Mouse (Mus musculus): ENCODE data around the gene Rpl6. TPM values are rescaled to one million over a fixed set of nuclear protein-coding genes. Genes with fewer than 3 reads are reported as not detected.
"Not testable (repeated sequence)": the region's sequence is repeated elsewhere in the genome, so short reads cannot be mapped to it uniquely, and the experiment has no call there.

Gene Rpl6
- polyA plus RNA-seq, 1 experiment, result 462 TPM

GRCm38 (mm10) chr5:121188265-121188664 is 16.0 kb upstream of the Rpl6 start:
- Histone ChIP-seq H3K27ac (replicated peaks; ENCODE audit: low read depth, low read length) (0 out of 2 replicates have a peak overlapping the region, but pooled peaks have one; percentile 7), H3K4me3 (ENCODE audit: insufficient read depth, low read depth, low read length) (no peak overlapping the region)

GRCm38 (mm10) chr5:121189182-121189581 is 15.1 kb upstream of the Rpl6 start:
- Histone ChIP-seq H3K4me3 (ENCODE audit: insufficient read depth, low read depth, low read length) (peak overlapping the region; percentile 3; the same call in 1 of the 2 replicates), H3K27ac (replicated peaks; ENCODE audit: low read depth, low read length) (no peak overlapping the region), H3K4me1 (ENCODE audit: control insufficient read depth, insufficient read depth, insufficient read length, low read length) (peaks cover 39% of the 10 kb centered on the region)

More at GRCm38 (mm10) chr5:121188265-121188664, 16.0 kb upstream of the Rpl6 start:
- peaks cover 39% of the 10 kb centered on the region for H3K4me1 ChIP-seq (ENCODE audit: control insufficient read depth, insufficient read depth, insufficient read length, low read length)

- Histone ChIP-seq H3K4me1 (ENCODE audit: control insufficient read depth, insufficient read depth, insufficient read length, low read length) (peaks cover 29% of the 10 kb centered on the region), H3K27ac (replicated peaks; ENCODE audit: low read depth, low read length) (peak overlapping the region; percentile 98), H3K4me3 (ENCODE audit: insufficient read depth, low read depth, low read length) (peak overlapping the region; percentile 82)
Observed at GRCm38 (mm10) chr5:121190210-121190835, 14.0 kb upstream of the Rpl6 start.

DNA sequence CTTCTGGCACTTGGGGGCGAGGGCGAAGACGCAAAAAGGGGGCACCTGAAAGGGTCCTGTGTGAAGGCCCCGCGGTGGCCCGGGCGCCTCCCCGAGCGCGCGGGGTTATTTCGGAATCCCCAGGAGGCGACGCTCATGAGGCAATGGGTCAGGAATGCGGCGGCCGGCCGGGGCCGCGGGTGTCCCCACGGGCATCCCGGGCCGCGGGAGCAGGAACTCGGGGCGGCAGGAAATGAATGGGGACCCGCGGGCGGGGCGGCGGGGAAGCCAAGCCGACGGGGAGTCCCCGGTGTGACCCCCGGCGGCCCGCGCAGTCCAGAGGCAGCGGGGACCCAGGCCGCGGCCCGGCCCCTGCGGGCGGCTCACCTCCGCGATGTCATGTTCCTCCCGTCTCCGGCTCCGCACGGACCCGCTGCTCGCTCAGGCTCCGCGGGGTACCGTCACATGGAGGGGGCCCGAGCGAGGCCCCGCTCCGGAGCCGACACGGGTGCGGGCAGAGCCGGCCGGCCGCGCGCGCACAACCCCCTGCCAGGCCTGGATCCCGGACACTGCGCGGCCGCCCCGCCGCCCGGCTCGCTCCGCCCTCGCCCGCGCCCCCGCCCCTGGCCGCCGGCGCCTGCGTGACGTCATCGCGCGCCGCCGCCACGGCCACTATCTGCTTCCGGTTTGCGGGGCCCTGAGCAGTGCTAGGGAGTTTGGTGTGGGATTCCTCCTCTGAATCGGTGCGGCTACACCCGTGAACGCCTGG is 13.3 kb upstream of the Rpl6 start, which contains the start of gene Ptpn11:
Gene Ptpn11 (minus strand): TSS at position 562 of the 748 bp plus-strand sequence.
- Histone ChIP-seq H3K4me3 (ENCODE audit: insufficient read depth, low read depth, low read length) (peak within 1 kb of the TSS; percentile 82), H3K4me1 (ENCODE audit: control insufficient read depth, insufficient read depth, insufficient read length, low read length) (peaks cover 24% of the 10 kb centered on the region), H3K27ac (replicated peaks; ENCODE audit: low read depth, low read length) (peak within 1 kb of the TSS; percentile 98)

DNA sequence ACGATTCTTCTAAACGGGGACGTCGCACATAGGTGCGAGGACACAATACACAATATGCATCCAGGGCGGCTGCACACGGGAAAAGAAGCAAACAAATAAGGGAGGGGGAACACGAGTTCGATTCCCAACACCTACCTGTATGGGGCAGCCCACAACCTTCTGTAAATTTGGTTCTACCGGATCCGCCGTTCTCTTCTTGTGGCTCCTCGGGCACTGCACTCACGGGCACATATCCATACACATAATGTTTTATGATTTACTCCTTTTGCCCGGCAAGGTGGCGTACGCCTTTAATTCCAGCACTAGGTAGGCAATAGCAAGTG is 12.7 kb upstream of the Rpl6 start:
- Histone ChIP-seq H3K4me3 (ENCODE audit: insufficient read depth, low read depth, low read length) (peak overlapping the region; percentile 82), H3K27ac (replicated peaks; ENCODE audit: low read depth, low read length) (peak overlapping the region; percentile 87), H3K4me1 (ENCODE audit: control insufficient read depth, insufficient read depth, insufficient read length, low read length) (peaks cover 22% of the 10 kb centered on the region)

- peaks cover 3% of the 10 kb centered on the region for H3K4me1 ChIP-seq (ENCODE audit: control insufficient read depth, insufficient read depth, insufficient read length, low read length)
- H3K4me3 ChIP-seq (ENCODE audit: insufficient read depth, low read depth, low read length), result no peak overlapping the region
- H3K27ac ChIP-seq (replicated peaks; ENCODE audit: low read depth, low read length), result no peak overlapping the region
Observed at GRCm38 (mm10) chr5:121194173-121194572, 10.1 kb upstream of the Rpl6 start.

DNA sequence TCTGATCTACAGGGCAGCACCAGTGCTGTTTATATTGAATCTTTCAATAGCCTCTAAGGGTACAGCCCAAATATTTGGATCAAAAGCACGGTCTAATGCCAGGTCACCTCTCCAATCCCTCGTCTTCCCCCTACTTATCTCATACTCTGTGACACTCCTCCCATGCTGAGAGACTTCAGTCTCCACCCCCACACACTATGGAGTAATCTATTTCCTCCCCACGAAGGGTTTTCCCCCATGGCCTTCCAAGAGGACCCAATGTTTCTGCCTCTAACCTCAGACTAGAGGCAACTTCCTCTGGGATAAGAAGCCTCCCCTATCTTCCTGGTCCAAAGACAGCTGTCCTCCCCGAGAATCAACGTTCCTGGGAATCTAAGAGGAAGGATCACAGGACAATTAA is 7.5 kb upstream of the Rpl6 start:
- no peaks in the 10 kb centered on the region for H3K4me1 ChIP-seq (ENCODE audit: control insufficient read depth, insufficient read depth, insufficient read length, low read length)

DNA sequence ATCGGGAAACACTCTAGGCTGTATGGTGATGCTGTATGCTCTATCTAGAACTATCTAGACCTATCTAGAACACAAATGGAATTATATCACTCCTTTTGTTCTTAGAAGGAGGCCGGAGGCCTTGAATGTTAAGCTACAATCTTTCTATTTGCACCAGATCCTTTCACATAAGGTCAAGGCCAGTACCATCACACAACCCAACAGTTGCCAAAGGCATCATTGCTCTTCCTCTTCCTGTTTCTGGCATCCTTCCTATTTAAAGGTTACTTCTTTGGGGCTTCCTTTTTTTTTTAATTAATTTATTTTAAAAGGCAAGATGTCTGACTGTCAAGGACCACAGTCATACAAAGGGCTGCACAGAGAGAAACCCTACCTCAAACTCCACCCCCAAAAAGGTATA is 6.9 kb upstream of the Rpl6 start:
- Histone ChIP-seq H3K4me1 (ENCODE audit: control insufficient read depth, insufficient read depth, insufficient read length, low read length) (no peaks in the 10 kb centered on the region), H3K4me3 (ENCODE audit: insufficient read depth, low read depth, low read length) (no peak overlapping the region)

More for the DNA sequence above, 7.5 kb upstream of the Rpl6 start:
- no peak overlapping the region for H3K4me3 ChIP-seq (ENCODE audit: insufficient read depth, low read depth, low read length)
- H3K27ac ChIP-seq (replicated peaks; ENCODE audit: low read depth, low read length), result no peak overlapping the region

DNA sequence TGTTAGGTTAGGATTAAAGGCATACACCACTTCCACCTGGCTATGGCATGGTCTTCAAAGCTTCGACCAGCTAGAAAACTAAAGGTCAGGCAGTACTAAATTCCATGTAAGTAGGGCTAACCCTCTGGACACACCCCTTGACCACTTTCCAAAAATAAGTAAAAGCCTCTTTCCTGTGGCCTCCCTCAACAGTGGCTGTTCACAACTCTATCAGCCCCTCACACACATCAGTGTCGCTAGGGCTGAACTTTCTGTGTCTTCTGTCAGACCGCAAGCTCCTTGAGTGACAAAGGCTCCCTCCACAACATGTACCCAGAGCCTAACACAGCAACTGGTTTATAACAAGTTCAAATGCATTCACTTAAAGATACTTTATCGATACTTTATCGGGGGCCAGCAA is 5.9 kb upstream of the Rpl6 start:
- Histone ChIP-seq H3K4me3 (ENCODE audit: insufficient read depth, low read depth, low read length) (no peak overlapping the region), H3K27ac (replicated peaks; ENCODE audit: low read depth, low read length) (no peak overlapping the region), H3K4me1 (ENCODE audit: control insufficient read depth, insufficient read depth, insufficient read length, low read length) (no peaks in the 10 kb centered on the region)

More for the DNA sequence above, 6.9 kb upstream of the Rpl6 start:
- H3K27ac ChIP-seq (replicated peaks; ENCODE audit: low read depth, low read length), result no peak overlapping the region

GRCm38 (mm10) chr5:121201739-121202138 is 2.5 kb upstream of the Rpl6 start:
- Histone ChIP-seq H3K27ac (replicated peaks; ENCODE audit: low read depth, low read length) (no peak overlapping the region), H3K4me3 (ENCODE audit: insufficient read depth, low read depth, low read length) (no peak overlapping the region), H3K4me1 (ENCODE audit: control insufficient read depth, insufficient read depth, insufficient read length, low read length) (no peaks in the 10 kb centered on the region)

GRCm38 (mm10) chr5:121202467-121202866 is 1.8 kb upstream of the Rpl6 start:
- H3K4me3 ChIP-seq (ENCODE audit: insufficient read depth, low read depth, low read length), result no peak overlapping the region
- H3K4me1 ChIP-seq (ENCODE audit: control insufficient read depth, insufficient read depth, insufficient read length, low read length), result no peaks in the 10 kb centered on the region
- H3K27ac ChIP-seq (replicated peaks; ENCODE audit: low read depth, low read length), result no peak overlapping the region

GRCm38 (mm10) chr5:121205537-121206130 is 1.4 kb downstream of the Rpl6 start:
- H3K4me1 ChIP-seq (ENCODE audit: control insufficient read depth, insufficient read depth, insufficient read length, low read length); H3K27ac ChIP-seq (replicated peaks; ENCODE audit: low read depth, low read length); H3K4me3 ChIP-seq (ENCODE audit: insufficient read depth, low read depth, low read length): not testable (repeated sequence)

- H3K27ac ChIP-seq (replicated peaks; ENCODE audit: low read depth, low read length), result no peak overlapping the region
- no peaks in the 10 kb centered on the region for H3K4me1 ChIP-seq (ENCODE audit: control insufficient read depth, insufficient read depth, insufficient read length, low read length)
- H3K4me3 ChIP-seq (ENCODE audit: insufficient read depth, low read depth, low read length), result no peak overlapping the region
Observed at GRCm38 (mm10) chr5:121206540-121206939, 2.3 kb downstream of the Rpl6 start.

GRCm38 (mm10) chr5:121206984-121207383 is 2.7 kb downstream of the Rpl6 start:
- Histone ChIP-seq H3K4me3 (ENCODE audit: insufficient read depth, low read depth, low read length) (no peak overlapping the region), H3K27ac (replicated peaks; ENCODE audit: low read depth, low read length) (no peak overlapping the region), H3K4me1 (ENCODE audit: control insufficient read depth, insufficient read depth, insufficient read length, low read length) (no peaks in the 10 kb centered on the region)

DNA sequence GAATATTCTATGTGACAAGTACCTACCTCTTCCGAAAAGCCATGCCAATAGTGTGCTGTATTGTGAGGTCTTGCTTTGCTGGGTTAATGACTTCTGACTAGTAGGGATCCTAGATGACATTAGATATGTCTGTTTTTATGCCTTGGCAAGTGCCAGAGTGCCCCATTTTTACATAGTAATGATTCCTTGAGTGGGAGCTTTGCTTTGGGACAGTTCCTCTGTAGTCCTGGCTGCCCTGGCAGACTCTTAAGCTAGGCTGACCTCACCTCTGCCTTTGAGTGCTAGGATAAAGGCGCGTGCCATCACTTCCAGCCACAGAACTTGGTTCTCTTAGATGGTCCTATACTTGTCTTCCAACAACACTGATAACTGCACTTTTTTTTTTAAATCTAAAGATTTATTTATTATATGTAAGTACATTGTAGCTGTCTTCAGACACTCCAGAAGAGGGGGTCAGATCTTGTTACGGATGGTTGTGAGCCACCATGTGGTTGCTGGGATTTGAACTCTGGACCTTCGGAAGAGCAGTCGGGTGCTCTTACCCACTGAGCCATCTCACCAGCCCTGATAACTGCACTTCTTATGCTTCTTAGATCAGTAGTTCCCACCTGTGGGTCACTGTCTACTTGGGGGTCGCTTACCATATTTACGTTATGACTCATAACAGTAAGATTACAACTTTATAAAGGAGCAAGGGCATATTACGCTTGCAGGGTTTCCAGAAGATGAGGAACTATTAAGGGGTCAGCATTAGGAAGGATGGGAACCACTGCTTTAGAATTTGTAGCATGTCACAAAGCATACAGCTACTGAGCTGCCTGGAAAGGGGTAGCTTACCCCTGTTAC is 5.7 kb downstream of the Rpl6 start:
- no peak overlapping the region for H3K27ac ChIP-seq (replicated peaks; ENCODE audit: low read depth, low read length)
- H3K4me1 ChIP-seq (ENCODE audit: control insufficient read depth, insufficient read depth, insufficient read length, low read length), result no peaks in the 10 kb centered on the region
- H3K4me3 ChIP-seq (ENCODE audit: insufficient read depth, low read depth, low read length), result no peak overlapping the region
